24 mouse cellular contexts compared by ENCODE assay signal in genomic region chr10:93572209-93572608, GRCm38 (mm10). TPM values are rescaled to one million over a fixed set of nuclear protein-coding genes. Genes with fewer than 3 reads are reported as not detected.
DNase-seq lines count a peak whose midpoint lies in the region; ATAC-seq and TF ChIP-seq lines count a peak whose summit lies in the region.
"Had no signal": no experiment of that assay in that cellular context is flagged by ENCODE, and none has a peak within 500 bp of the region (broad histone marks: within the 10 kb centered on the region; RNA-seq: fewer than 3 reads in every experiment).

No protein-coding gene starts in this region.

- no peak overlapping the region for H3K27ac ChIP-seq in liver, embryonic 14.5 days
- H3K27ac ChIP-seq in kidney, embryonic 14.5 days (ENCODE audit: low read depth, low read length) = no peak overlapping the region
- H3K27ac ChIP-seq: embryonic facial prominence, embryonic 15.5 days; forebrain, embryonic 10.5 days; gastrocnemius, adult 2 months; heart, embryonic 13.5 days had no signal

- DNase-seq in liver, embryonic 14.5 days (ENCODE audit: low read depth in 3 of 3, low spot score in 3 of 3) = no peak
- DNase-seq in liver (no peak), A20 (ENCODE audit: low read depth, low spot score) (peak; percentile 24), R1 (ENCODE audit: low read depth, low spot score) (peak; percentile 50)
- DNase-seq in kidney, adult 11 months = no peak
- DNase-seq: adrenal gland, adult 2 months; adrenal gland, postnatal 36 days; cerebellum, adult 8-10 months; cerebellum, postnatal 14 days; embryo, embryonic 11 days; gastrocnemius, adult 2 months; gastrocnemius, postnatal 25 days; heart, postnatal 36 days had no signal

- peak; percentile 27 for TF ChIP-seq CTCF in liver, embryonic 14.5 days (IDR thresholded peaks at IDR 0.05; ENCODE audit: low read depth)
- TF ChIP-seq CTCF in E14TG2a.4 (conservative IDR thresholded peaks at IDR 0.05; ENCODE audit: low read length) = peak; percentile 30

- 28% methylated on average over 2 of the region's 2 CpGs for WGBS in liver, embryonic 14.5 days (ENCODE audit: insufficient replicate concordance)
- 53% methylated on average over 2 of the region's 2 CpGs for WGBS in kidney, embryonic 14.5 days

- H3K9ac ChIP-seq in liver, embryonic 14.5 days (replicated peaks) = no peak overlapping the region
- no peak overlapping the region for H3K9ac ChIP-seq in kidney, embryonic 14.5 days (ENCODE audit: low read depth, low read length)
- H3K9ac ChIP-seq: embryonic facial prominence, embryonic 15.5 days; heart, embryonic 13.5 days had no signal

- no peak overlapping the region for H3K4me3 ChIP-seq in liver, embryonic 14.5 days (ENCODE audit: insufficient read depth in 1 of 2, low read depth in 2 of 2, low read length in 2 of 2)
- no peak overlapping the region for H3K4me3 ChIP-seq in E14TG2a.4 (replicated peaks; ENCODE audit: low read length)
- no peak overlapping the region for H3K4me3 ChIP-seq in kidney, embryonic 14.5 days (ENCODE audit: low read length)
- H3K4me3 ChIP-seq: embryonic facial prominence, embryonic 15.5 days; erythroblast, embryonic 14.5 days; forebrain, embryonic 10.5 days; gastrocnemius, adult 2 months; heart, embryonic 13.5 days had no signal

- no peaks in the 10 kb centered on the region for H3K27me3 ChIP-seq in liver, embryonic 14.5 days (ENCODE audit: control insufficient read depth, insufficient read depth, low read length)
- no peaks in the 10 kb centered on the region for H3K27me3 ChIP-seq in E14TG2a.4 (ENCODE audit: insufficient read depth, low read length)
- no peaks in the 10 kb centered on the region for H3K27me3 ChIP-seq in kidney, embryonic 14.5 days (ENCODE audit: control insufficient read depth, insufficient read depth, low read length)
- H3K27me3 ChIP-seq: embryonic facial prominence, embryonic 15.5 days; heart, embryonic 13.5 days had no signal

- no peaks in the 10 kb centered on the region for H3K4me1 ChIP-seq in liver, embryonic 14.5 days (replicated peaks; ENCODE audit: control insufficient read depth in 2 of 2, insufficient read depth in 2 of 2, low read length in 1 of 2)
- peaks cover 2% of the 10 kb centered on the region for H3K4me1 ChIP-seq in E14TG2a.4 (replicated peaks; ENCODE audit: low read depth, low read length)
- no peaks in the 10 kb centered on the region for H3K4me1 ChIP-seq in kidney, embryonic 14.5 days (ENCODE audit: control insufficient read depth, insufficient read depth, low read length)
- H3K4me1 ChIP-seq: embryonic facial prominence, embryonic 15.5 days; forebrain, embryonic 10.5 days had no signal

- no peaks in the 10 kb centered on the region for H3K36me3 ChIP-seq in liver, embryonic 14.5 days (replicated peaks; ENCODE audit: control insufficient read depth, insufficient read depth, low read depth)
- no peaks in the 10 kb centered on the region for H3K36me3 ChIP-seq in E14TG2a.4 (ENCODE audit: insufficient read depth, low read length)
- H3K36me3 ChIP-seq in kidney, embryonic 14.5 days (ENCODE audit: control insufficient read depth, insufficient read depth, low read length) = no peaks in the 10 kb centered on the region
- H3K36me3 ChIP-seq: embryonic facial prominence, embryonic 15.5 days; forebrain, embryonic 10.5 days; heart, embryonic 13.5 days had no signal

- no peak for TF ChIP-seq EP300 in liver, embryonic 14.5 days (IDR thresholded peaks at IDR 0.05; ENCODE audit: low read depth)

- no peak overlapping the region for H3K4me2 ChIP-seq in liver, embryonic 14.5 days (ENCODE audit: low read depth)
- H3K4me2 ChIP-seq in kidney, embryonic 14.5 days (replicated peaks; ENCODE audit: low read depth, low read length) = no peak overlapping the region
- H3K4me2 ChIP-seq: embryonic facial prominence, embryonic 15.5 days; heart, embryonic 13.5 days had no signal

- ATAC-seq in liver, embryonic 14.5 days (ENCODE audit: insufficient read depth) = no peak
- no peak for ATAC-seq in kidney, embryonic 14.5 days (ENCODE audit: low FRiP score, low TSS enrichment)
- ATAC-seq: activated CD4-positive, CD25-positive, alpha-beta regulatory T cell, adult 4 months; forebrain, embryonic 14.5 days; hindbrain, embryonic 16.5 days; inflammation-experienced regulatory T-cells, adult 6 months had no signal

- no peaks in the 10 kb centered on the region for H3K9me3 ChIP-seq in liver, embryonic 14.5 days (ENCODE audit: control insufficient read depth, low read length)
- no peaks in the 10 kb centered on the region for H3K9me3 ChIP-seq in E14TG2a.4 (ENCODE audit: low read length)
- H3K9me3 ChIP-seq in kidney, embryonic 14.5 days (ENCODE audit: control insufficient read depth, low read length) = no peaks in the 10 kb centered on the region
- H3K9me3 ChIP-seq: embryonic facial prominence, embryonic 15.5 days; forebrain, embryonic 10.5 days; heart, embryonic 13.5 days had no signal

RNA-seq across cellular contexts. Expression of gene Snrpf, which starts 17.3 kb away (rescaled TPM):
- 52.9 and 104 TPM in 2 replicates for polyA plus RNA-seq in liver, embryonic 14.5 days (2012; rRNA removed)
- polyA plus RNA-seq in liver, embryonic 14.5 days (2014; fragmentation: Nextera tagmentation; extraction: Ambion mirVana) = 85.5 and 88.1 TPM in 2 replicates
- polyA plus RNA-seq in kidney, embryonic 14.5 days (2014; fragmentation: Nextera tagmentation; extraction: Ambion mirVana) = 166 and 226 TPM in 2 replicates

RNA-seq across cellular contexts. Expression of gene Ccdc38, which starts 31.8 kb away (rescaled TPM):
- 0.02 TPM in 1 of 2 replicates, not detected in the other for polyA plus RNA-seq in liver, embryonic 14.5 days (2012; rRNA removed)
- 0.09 and 0.15 TPM in 2 replicates for polyA plus RNA-seq in liver, embryonic 14.5 days (2014; fragmentation: Nextera tagmentation; extraction: Ambion mirVana)
- polyA plus RNA-seq in kidney, embryonic 14.5 days (2014; fragmentation: Nextera tagmentation; extraction: Ambion mirVana) = 0.28 and 0.49 TPM in 2 replicates
- polyA plus RNA-seq: adrenal gland, adult 2 months; erythroblast, embryonic 14.5 days had no signal

RNA-seq across cellular contexts. Expression of gene Amdhd1, which starts 32.4 kb away (rescaled TPM):
- polyA plus RNA-seq in liver, embryonic 14.5 days (2012; rRNA removed) = 4.1 and 5.7 TPM in 2 replicates
- polyA plus RNA-seq in liver, embryonic 14.5 days (2014; fragmentation: Nextera tagmentation; extraction: Ambion mirVana) = 9.7 and 10.1 TPM in 2 replicates
- 0.33 and 0.76 TPM in 2 replicates for polyA plus RNA-seq in kidney, embryonic 14.5 days (2014; fragmentation: Nextera tagmentation; extraction: Ambion mirVana)
- polyA plus RNA-seq: hindbrain, embryonic 11.5 days had no signal

Comparison
In these comparisons a context has a peak if more than half of its experiments do, and no peak if none do; other contexts are left out.
1. DNase-seq: peak in A20 (single experiment) and R1 (single experiment); none in liver, embryonic 14.5 days (0 of 3), liver (single experiment) and kidney, adult 11 months (single experiment).